Comparison of ENCODE assay signal across 8 mouse cellular contexts in the genomic region with DNA sequence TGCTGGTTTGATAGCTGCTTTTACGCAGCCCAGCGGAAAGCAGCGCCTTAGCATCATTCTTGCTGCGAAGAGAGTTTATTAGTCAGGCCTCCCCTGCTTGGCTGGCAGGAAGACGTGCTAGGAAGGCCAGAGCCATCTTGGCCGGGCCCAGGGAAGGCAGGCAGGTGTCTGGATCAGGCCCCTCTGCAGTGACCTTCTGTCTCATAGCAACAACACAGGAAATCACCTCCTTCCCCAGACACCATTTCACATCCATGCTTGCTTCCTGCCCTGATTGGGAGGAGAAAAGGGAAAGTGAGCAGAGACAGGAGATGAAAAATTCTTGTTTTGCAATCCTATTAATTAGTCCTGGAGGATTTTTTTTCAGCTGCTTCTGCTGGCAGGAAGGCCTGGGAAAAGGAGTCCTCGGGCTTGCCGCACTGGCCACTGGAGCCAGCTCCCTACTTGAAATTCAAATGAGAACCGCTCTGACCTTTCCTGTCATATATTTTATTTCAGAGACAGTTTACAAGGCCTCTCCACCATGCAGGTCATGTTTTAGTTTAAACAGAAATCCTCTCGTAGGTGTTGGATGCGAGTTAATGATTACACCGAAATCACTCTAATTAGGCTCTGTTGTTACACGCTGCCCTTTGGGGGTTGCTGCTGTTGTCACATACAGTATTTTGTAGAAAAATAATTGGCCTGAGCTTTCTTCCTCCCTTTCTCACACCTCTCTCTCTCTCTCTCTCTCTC.
A peak's percentile ranks its signal among the peaks of the same experiment; 100 is the strongest.
DNase-seq lines count a peak whose midpoint lies in the region; ATAC-seq lines count a peak whose summit lies in the region.

No protein-coding gene starts in this region.

- ATAC-seq in intestine, embryonic 15.5 days: peak; percentile 75
- ATAC-seq in midbrain, embryonic 12.5 days (ENCODE audit: low FRiP score, low read depth): peak; percentile 77
- no peak for ATAC-seq in CD4-positive, CD25-positive, alpha-beta regulatory T cell, adult 4 months

- WGBS in embryonic facial prominence, embryonic 10.5 days: 52% methylated on average over 13 of the region's 13 CpGs
- 31% methylated on average over 13 of the region's 13 CpGs for WGBS in intestine, embryonic 15.5 days
- 40% methylated on average over 13 of the region's 13 CpGs for WGBS in midbrain, embryonic 12.5 days

- peaks cover 15% of the 10 kb centered on the region for H3K4me1 ChIP-seq in embryonic facial prominence, embryonic 10.5 days
- H3K4me1 ChIP-seq in intestine, embryonic 15.5 days (replicated peaks): peaks cover 3% of the 10 kb centered on the region; the same call in 1 of the 2 replicates
- H3K4me1 ChIP-seq in midbrain, embryonic 12.5 days: peaks cover 20% of the 10 kb centered on the region

- H3K36me3 ChIP-seq in embryonic facial prominence, embryonic 10.5 days (replicated peaks): no peaks in the 10 kb centered on the region
- no peaks in the 10 kb centered on the region for H3K36me3 ChIP-seq in intestine, embryonic 15.5 days
- no peaks in the 10 kb centered on the region for H3K36me3 ChIP-seq in midbrain, embryonic 12.5 days

- H3K4me3 ChIP-seq in embryonic facial prominence, embryonic 10.5 days: no peak overlapping the region
- H3K4me3 ChIP-seq in intestine, embryonic 15.5 days (replicated peaks): no peak overlapping the region
- no peak overlapping the region for H3K4me3 ChIP-seq in midbrain, embryonic 12.5 days

- H3K27me3 ChIP-seq in embryonic facial prominence, embryonic 10.5 days (replicated peaks; ENCODE audit: low read depth, poor library complexity, severe bottlenecking): peaks cover 8% of the 10 kb centered on the region; the same call in 1 of the 2 replicates
- H3K27me3 ChIP-seq in intestine, embryonic 15.5 days (replicated peaks): no peaks in the 10 kb centered on the region
- peaks cover 4% of the 10 kb centered on the region; the same call in 1 of the 2 replicates for H3K27me3 ChIP-seq in midbrain, embryonic 12.5 days

- peak overlapping the region; percentile 40 for H3K27ac ChIP-seq in embryonic facial prominence, embryonic 10.5 days (replicated peaks)
- H3K27ac ChIP-seq in intestine, embryonic 15.5 days: peak overlapping the region; percentile 13
- peak overlapping the region; percentile 77 for H3K27ac ChIP-seq in midbrain, embryonic 12.5 days (replicated peaks)

- H3K4me2 ChIP-seq in intestine, embryonic 15.5 days (replicated peaks): no peak overlapping the region
- no peak overlapping the region for H3K4me2 ChIP-seq in midbrain, embryonic 12.5 days (replicated peaks)

- H3K9ac ChIP-seq in intestine, embryonic 15.5 days: no peak overlapping the region
- no peak overlapping the region for H3K9ac ChIP-seq in midbrain, embryonic 12.5 days (replicated peaks)

- DNase-seq in adrenal gland, adult (ENCODE audit: inconsistent age in 2 of 2, low spot score in 1 of 2): peak; percentile 33 to 79
- no peak for DNase-seq in adrenal gland, postnatal 4 days (ENCODE audit: low spot score in 2 of 2)
- DNase-seq in R1 (ENCODE audit: low read depth, low spot score): peak; percentile 3
- peak; percentile 47 for DNase-seq in embryonic facial prominence, embryonic 10.5 days (ENCODE audit: low spot score)
- no peak for DNase-seq in lung, postnatal 14 days

- H3K9me3 ChIP-seq in embryonic facial prominence, embryonic 10.5 days: no peaks in the 10 kb centered on the region
- no peaks in the 10 kb centered on the region for H3K9me3 ChIP-seq in intestine, embryonic 15.5 days
- no peaks in the 10 kb centered on the region for H3K9me3 ChIP-seq in midbrain, embryonic 12.5 days

Comparison
In these comparisons a context has a peak if more than half of its experiments do, and no peak if none do; other contexts are left out.
1. DNase-seq: peak in adrenal gland, adult (2 of 2), R1 (single experiment) and embryonic facial prominence, embryonic 10.5 days (single experiment); none in adrenal gland, postnatal 4 days (0 of 2) and lung, postnatal 14 days (single experiment).
2. H3K27ac ChIP-seq: peak in every context shown above with its lines; median percentile 77 in midbrain, embryonic 12.5 days; 40 in embryonic facial prominence, embryonic 10.5 days; 13 in intestine, embryonic 15.5 days.